Mouse (Mus musculus): ENCODE data around the gene Rarres1. TPM values are rescaled to one million over a fixed set of nuclear protein-coding genes. Genes with fewer than 3 reads are reported as not detected.

Gene Rarres1
- total RNA-seq, 2 experiments from 2014 or later = 1.0 TPM

Other genes starting within 250 kb of the Rarres1 start
- 100 to 1,000 TPM; 390 to 439 TPM for gene Mlf1, start 141.4 kb downstream of the Rarres1 start, total RNA-seq (2021)
- not detected for gene Gm17402, start 140.4 kb downstream of the Rarres1 start, total RNA-seq (2021)
- 100 to 1,000 TPM; 188 to 203 TPM for gene Gfm1, start 85.4 kb downstream of the Rarres1 start, total RNA-seq (2021)
- 10 to 100 TPM; 23.1 to 23.4 TPM for gene Lxn, start 51.6 kb downstream of the Rarres1 start, total RNA-seq (2021)
- 10 to 100 TPM; 36.8 to 38.2 TPM for gene Mfsd1, start 67.2 kb upstream of the Rarres1 start, total RNA-seq (2021)